Mouse (Mus musculus) urinary bladder, postnatal 14 days (tissue): Measurements from ENCODE around the gene Repin1.
"Not testable (repeated sequence)": the region's sequence is repeated elsewhere in the genome, so short reads cannot be mapped to it uniquely, and the experiment has no call there.

Source experiments
- DNase-seq: peaks from one replicate; pipeline ENCODE4 v3.0.0; 2021; ENCODE audit warnings: low spot score

The Repin1 gene

GRCm38 (mm10) chr6:48579215-48579648 lies 14.5 kb upstream of the Repin1 start:
- DNase-seq = no peak

GRCm38 (mm10) chr6:48581257-48581656 lies 12.4 kb upstream of the Repin1 start:
- DNase-seq = no peak

- DNase-seq = no peak
These were observed 11.6 kb upstream of the Repin1 start for GRCm38 (mm10) chr6:48582037-48582436.

GRCm38 (mm10) chr6:48589194-48589750 lies 4.4 kb upstream of the Repin1 start, which contains the start of gene Gm45021:
Gene Gm45021 (plus strand): TSS chr6:48589610.
- no peak for DNase-seq

- DNase-seq = no peak
These were observed 2.4 kb upstream of the Repin1 start for GRCm38 (mm10) chr6:48591221-48591845.

- no peak for DNase-seq
These were observed 1.8 kb upstream of the Repin1 start for GRCm38 (mm10) chr6:48591871-48592270.

GRCm38 (mm10) chr6:48594043-48594738 lies 508 bp downstream of the Repin1 start:
- DNase-seq = peak; percentile 31

GRCm38 (mm10) chr6:48595278-48595677 lies 1.6 kb downstream of the Repin1 start:
- DNase-seq = no peak

GRCm38 (mm10) chr6:48596545-48597232 lies 3.0 kb downstream of the Repin1 start:
- no peak for DNase-seq

- DNase-seq = no peak
These were observed 3.5 kb downstream of the Repin1 start for GRCm38 (mm10) chr6:48597233-48597625.

- DNase-seq = no peak
These were observed 6.9 kb downstream of the Repin1 start for GRCm38 (mm10) chr6:48600594-48600993.

- peak; percentile 96 for DNase-seq
These were observed 7.8 kb downstream of the Repin1 start, which contains the start of gene Zfp775 for GRCm38 (mm10) chr6:48601271-48602079. Gene Zfp775 (plus strand): TSS chr6:48602063.

- DNase-seq = peak; percentile 29
These were observed 8.5 kb downstream of the Repin1 start for GRCm38 (mm10) chr6:48602080-48602741.

- DNase-seq = no peak
These were observed 14.4 kb downstream of the Repin1 start for GRCm38 (mm10) chr6:48608124-48608523.

GRCm38 (mm10) chr6:48609512-48609911 lies 15.8 kb downstream of the Repin1 start:
- DNase-seq = no peak

GRCm38 (mm10) chr6:48610657-48611056 lies 17.0 kb downstream of the Repin1 start:
- no peak for DNase-seq

- no peak for DNase-seq
These were observed 19.8 kb downstream of the Repin1 start for GRCm38 (mm10) chr6:48613464-48613863.

- no peak for DNase-seq
These were observed 21.1 kb downstream of the Repin1 start for GRCm38 (mm10) chr6:48614756-48615155.

GRCm38 (mm10) chr6:48620031-48620430 lies 26.3 kb downstream of the Repin1 start:
- no peak for DNase-seq

- not testable (repeated sequence) for DNase-seq
These were observed 28.6 kb downstream of the Repin1 start for GRCm38 (mm10) chr6:48622186-48622843.

- no peak for DNase-seq
These were observed 29.8 kb downstream of the Repin1 start for GRCm38 (mm10) chr6:48623460-48623859.
